In genomic region chr4:126001311-126002199, GRCm38 (mm10) we compare ENCODE assay signal across 23 mouse cellular contexts. TPM values are rescaled to one million over a fixed set of nuclear protein-coding genes. Genes with fewer than 3 reads are reported as not detected.
DNase-seq lines count a peak whose midpoint lies in the region; TF ChIP-seq lines count a peak whose summit lies in the region.
"Had no signal": no experiment of that assay in that cellular context is flagged by ENCODE, and none has a peak within 500 bp of the region (broad histone marks: within the 10 kb centered on the region; RNA-seq: fewer than 3 reads in every experiment).

No protein-coding gene starts in this region.

- peak in 1 of 2 experiments; percentile 37; a peak in 2 of 4 replicates for TF ChIP-seq CTCF in CH12.LX (conservative IDR thresholded peaks at IDR 0.05 in 1 of 2, IDR thresholded peaks at IDR 0.05 in 1 of 2; ENCODE audit: low read depth in 2 of 2, low read length in 2 of 2)

- TF ChIP-seq POLR2A in CH12.LX (IDR thresholded peaks at IDR 0.05; ENCODE audit: low read depth, low read length): no peak
- no peak for TF ChIP-seq POLR2A in myocyte (IDR thresholded peaks at IDR 0.05; ENCODE audit: insufficient read length, low read depth)

- peak; percentile 14 for TF ChIP-seq RAD21 in CH12.LX (IDR thresholded peaks at IDR 0.05; ENCODE audit: low read depth, low read length)

- H3K4me1 ChIP-seq in CH12.LX (ENCODE audit: control insufficient read depth in 1 of 2, insufficient read depth in 2 of 2): peaks cover 3 to 19% of the 10 kb centered on the region in 2 experiments
- H3K4me1 ChIP-seq: embryonic facial prominence, embryonic 15.5 days; forebrain, embryonic 15.5 days; heart, embryonic 10.5 days; limb, embryonic 15.5 days; lung, embryonic 15.5 days had no signal

- no peaks in the 10 kb centered on the region for H3K79me2 ChIP-seq in CH12.LX (replicated peaks; ENCODE audit: control insufficient read depth, extremely low read depth, insufficient read depth, poor library complexity, severe bottlenecking)
- H3K79me2 ChIP-seq in myocyte (ENCODE audit: control insufficient read depth, insufficient read depth): no peaks in the 10 kb centered on the region

- dilution Hi-C loops in CH12.LX (cut with MboI; ENCODE audit: extremely low pct_ligation_motif_present, extremely low pct_unique_long_range_greater_than_20kb, low sequenced_read_pairs): no loop called here

- no peak overlapping the region for H3ac ChIP-seq in myocyte (ENCODE audit: control insufficient read depth, insufficient read length)

- intact Hi-C loops in left cerebral cortex, postnatal 14 days (cut with DNase I): no loop called here

- H3K27me3 ChIP-seq in CH12.LX (replicated peaks): peaks cover 52% of the 10 kb centered on the region
- peaks cover 4% of the 10 kb centered on the region for H3K27me3 ChIP-seq in myocyte (ENCODE audit: control insufficient read depth, insufficient read depth, insufficient read length)
- H3K27me3 ChIP-seq: embryonic facial prominence, embryonic 15.5 days; forebrain, embryonic 15.5 days; limb, embryonic 15.5 days; lung, embryonic 15.5 days had no signal

- H3K9me3 ChIP-seq in CH12.LX (replicated peaks; ENCODE audit: low read length): peaks cover 23% of the 10 kb centered on the region
- H3K9me3 ChIP-seq: embryonic facial prominence, embryonic 15.5 days; limb, embryonic 15.5 days; lung, embryonic 15.5 days had no signal

- H3K36me3 ChIP-seq in CH12.LX (replicated peaks in 1 of 2; ENCODE audit: control insufficient read depth in 1 of 2, insufficient read depth in 1 of 2, low read length in 1 of 2): no peaks in the 10 kb centered on the region
- no peaks in the 10 kb centered on the region for H3K36me3 ChIP-seq in myocyte (ENCODE audit: control insufficient read depth, insufficient read depth)
- H3K36me3 ChIP-seq: embryonic facial prominence, embryonic 15.5 days; forebrain, embryonic 15.5 days; heart, embryonic 10.5 days; limb, embryonic 15.5 days; lung, embryonic 15.5 days; midbrain, embryonic 10.5 days had no signal

- no peak overlapping the region for H3K4me3 ChIP-seq in CH12.LX (replicated peaks in 1 of 3; ENCODE audit: low read depth in 2 of 3, low read length in 2 of 3, poor library complexity in 1 of 3)
- no peak overlapping the region for H3K4me3 ChIP-seq in myocyte
- H3K4me3 ChIP-seq: embryonic facial prominence, embryonic 15.5 days; forebrain, embryonic 15.5 days; heart, embryonic 10.5 days; left cerebral cortex, adult 2 months; limb, embryonic 15.5 days; lung, embryonic 15.5 days; midbrain, embryonic 10.5 days had no signal

- no peak for TF ChIP-seq EP300 in CH12.LX (IDR thresholded peaks at IDR 0.05; ENCODE audit: low read length)

- no peak overlapping the region for H3K4me2 ChIP-seq in CH12.LX (ENCODE audit: insufficient read depth, low read depth, poor library complexity, severe bottlenecking)
- H3K4me2 ChIP-seq in myocyte (ENCODE audit: low read depth): no peak overlapping the region
- H3K4me2 ChIP-seq: embryonic facial prominence, embryonic 15.5 days; forebrain, embryonic 15.5 days; limb, embryonic 15.5 days; lung, embryonic 15.5 days had no signal

- H3K9ac ChIP-seq in CH12.LX (ENCODE audit: insufficient read depth, low read depth): no peak overlapping the region
- H3K9ac ChIP-seq: embryonic facial prominence, embryonic 15.5 days; forebrain, embryonic 15.5 days; limb, embryonic 15.5 days; liver, embryonic 14.5 days; lung, embryonic 15.5 days had no signal

- no peak overlapping the region for H3K27ac ChIP-seq in CH12.LX (ENCODE audit: insufficient read depth, low read depth)
- H3K27ac ChIP-seq: embryonic facial prominence, embryonic 15.5 days; forebrain, embryonic 15.5 days; heart, embryonic 10.5 days; left cerebral cortex, adult 2 months; limb, embryonic 15.5 days; liver, embryonic 14.5 days; lung, embryonic 15.5 days; midbrain, embryonic 10.5 days had no signal

- DNase-seq in 416B (ENCODE audit: low read depth) (peak; percentile 48), CH12.LX (ENCODE audit: extremely low read depth) (no peak), R1 (ENCODE audit: low read depth, low spot score) (peak; percentile 61)
- no peak for DNase-seq in left cerebral cortex, postnatal 14 days (ENCODE audit: low spot score in 2 of 2)
- DNase-seq in embryo, embryonic 10.5 days (ENCODE audit: low spot score): no peak
- no peak for DNase-seq in lung, postnatal 36 days
- DNase-seq: adrenal gland, adult 8-10 months; cerebellum, adult 18-20 months; kidney, postnatal 4 days; left cerebral cortex, postnatal 4 days; lung, postnatal 4 days; retina, postnatal 1 day; thymus, postnatal 14 days had no signal

- in situ Hi-C loops in CH12.LX (cut with MboI; ENCODE audit: low pct_ligation_motif_present, low pct_unique_long_range_greater_than_20kb, low sequenced_read_pairs): no loop called here

TF ChIP-seq in CH12.LX, 34 proteins besides CTCF, POLR2A, EP300 and RAD21:
- TF ChIP-seq SMC3 (IDR thresholded peaks at IDR 0.05; ENCODE audit: low read depth, low read length): 0 out of 2 replicates have a peak, but pooled peaks have one; percentile 7
- 0 out of 2 replicates have a peak, but pooled peaks have one; percentile 22 for TF ChIP-seq MYC (IDR thresholded peaks at IDR 0.05; ENCODE audit: low read depth, low read length)
- TF ChIP-seq MAFK (IDR thresholded peaks at IDR 0.05; ENCODE audit: insufficient replicate concordance, low read length): no peak

TF ChIP-seq in myocyte, 11 proteins besides CTCF, POLR2A, EP300 and RAD21:
- TF ChIP-seq MYOD1 (IDR thresholded peaks at IDR 0.05; ENCODE audit: control insufficient read depth in 1 of 3, insufficient read length in 2 of 3, low read depth in 2 of 3) (peak in 1 of 3 experiments; percentile 54), MYOG (IDR thresholded peaks at IDR 0.05; ENCODE audit: control insufficient read depth in 1 of 3, insufficient read depth in 1 of 3, insufficient read length in 2 of 3, low read depth in 2 of 3) (peak in 2 of 3 experiments; percentile 7 to 54), CEBPB (IDR thresholded peaks at IDR 0.05; ENCODE audit: insufficient read depth, poor library complexity, severe bottlenecking) (no peak)

RNA-seq across cellular contexts. Expression of gene Csf3r, which starts 22.8 kb away (rescaled TPM):
- total RNA-seq in CH12.LX (2012; rRNA removed): not detected in 2 replicates
- total RNA-seq in CH12.LX (2014; rRNA removed): not detected in 2 replicates
- polyA plus RNA-seq in CH12.LX (2012; ENCODE audit: insufficient read length, low read depth): not detected in 2 replicates
- polyA plus RNA-seq in myocyte (2012; fragmentation: generic; extraction: Trizol): not detected
- 1 to 10 TPM; 3.3 to 3.7 TPM for total RNA-seq in left cerebral cortex, postnatal 14 days (2021)
- polyA plus RNA-seq: CD4-positive, CD25-positive, alpha-beta regulatory T cell, adult 4 months had no signal

RNA-seq across cellular contexts. Expression of gene Mrps15, which starts 45.2 kb away (rescaled TPM):
- total RNA-seq in CH12.LX (2012; rRNA removed) (89.6 and 91.3 TPM in 2 replicates), CH12.LX (2014; rRNA removed) (99.6 and 102 TPM in 2 replicates)
- polyA plus RNA-seq in CH12.LX (2012; ENCODE audit: insufficient read length, low read depth) (101 and 113 TPM in 2 replicates), myocyte (2012; fragmentation: generic; extraction: Trizol) (86.8 TPM)
- 10 to 100 TPM; 40.7 to 48.7 TPM for total RNA-seq in left cerebral cortex, postnatal 14 days (2021)

RNA-seq across cellular contexts. Expression of gene Oscp1, which starts 56.8 kb away (rescaled TPM):
- total RNA-seq in CH12.LX (2012; rRNA removed) (6.7 and 8.3 TPM in 2 replicates), CH12.LX (2014; rRNA removed) (3.9 and 5.8 TPM in 2 replicates)
- polyA plus RNA-seq in CH12.LX (2012; ENCODE audit: insufficient read length, low read depth) (5.0 and 6.0 TPM in 2 replicates), myocyte (2012; fragmentation: generic; extraction: Trizol) (12.8 TPM)
- 10 to 100 TPM; 49.7 to 55.3 TPM for total RNA-seq in left cerebral cortex, postnatal 14 days (2021)

Comparison
In these comparisons a context has a peak if more than half of its experiments do, and no peak if none do; other contexts are left out.
1. DNase-seq: peak in 416B (single experiment) and R1 (single experiment); none in CH12.LX (single experiment), left cerebral cortex, postnatal 14 days (0 of 2), embryo, embryonic 10.5 days (single experiment) and lung, postnatal 36 days (single experiment).
2. RNA of gene Csf3r, which starts 22.8 kb away (total RNA-seq): 3.3 to 3.7 TPM in left cerebral cortex, postnatal 14 days; not detected in CH12.LX; every median in the first group is over 4 times any median in the second.
3. RNA of gene Oscp1, which starts 56.8 kb away (total RNA-seq): 49.7 to 55.3 TPM in left cerebral cortex, postnatal 14 days; 3.9 to 8.3 TPM in CH12.LX; every median in the first group is over 4 times any median in the second.